Comparison of ENCODE assay signal across 41 mouse cellular contexts in the genomic region with DNA sequence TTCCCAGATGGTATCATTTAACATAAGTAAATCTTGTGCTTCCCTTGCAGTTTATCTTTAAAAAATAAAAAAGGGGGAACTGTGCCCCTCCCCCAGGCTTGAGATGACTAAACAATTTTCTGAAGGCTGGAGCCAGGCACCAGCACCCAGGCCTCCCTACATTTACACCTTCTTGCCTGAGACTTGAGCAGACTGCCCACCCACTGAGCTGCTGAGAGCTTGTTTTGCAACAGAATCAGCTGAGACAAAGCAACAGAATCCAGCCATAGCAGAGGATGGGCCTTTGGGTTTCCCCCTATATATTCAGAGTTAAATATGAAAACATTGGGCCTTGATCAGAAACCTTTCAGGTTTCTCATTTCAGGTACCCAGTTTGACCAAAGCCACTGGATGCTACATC. TPM values are rescaled to one million over a fixed set of nuclear protein-coding genes. Genes with fewer than 3 reads are reported as not detected.
"Had no signal": no experiment of that assay in that cellular context is flagged by ENCODE, and none has a peak within 500 bp of the region (broad histone marks: within the 10 kb centered on the region; RNA-seq: fewer than 3 reads in every experiment).

No protein-coding gene starts in this region.

- H3K27ac ChIP-seq: gastrocnemius, adult 2 months; heart, embryonic 10.5 days; hindbrain, embryonic 13.5 days; hindbrain, embryonic 15.5 days; hindbrain, postnatal 0 days; layer of hippocampus, adult 2 months; left cerebral cortex, adult 2 months; limb, embryonic 10.5 days; limb, embryonic 12.5 days; liver, embryonic 13.5 days; liver, embryonic 15.5 days had no signal

- ATAC-seq: hindbrain, postnatal 0 days; intestine, postnatal 0 days; liver, postnatal 0 days had no signal

- H3K36me3 ChIP-seq: heart, embryonic 10.5 days; heart, embryonic 12.5 days; hindbrain, embryonic 13.5 days; hindbrain, embryonic 15.5 days; limb, embryonic 10.5 days; limb, embryonic 12.5 days; liver, embryonic 13.5 days; liver, embryonic 15.5 days had no signal

- H3K4me2 ChIP-seq: heart, embryonic 12.5 days; hindbrain, embryonic 13.5 days; hindbrain, embryonic 15.5 days; limb, embryonic 12.5 days; liver, embryonic 11.5 days; liver, embryonic 13.5 days; liver, embryonic 15.5 days had no signal

- H3K9me3 ChIP-seq: heart, embryonic 10.5 days; heart, embryonic 12.5 days; hindbrain, embryonic 13.5 days; hindbrain, embryonic 15.5 days; limb, embryonic 10.5 days; limb, embryonic 12.5 days; liver, embryonic 13.5 days; liver, embryonic 15.5 days had no signal

- H3K9ac ChIP-seq: heart, embryonic 12.5 days; hindbrain, embryonic 13.5 days; hindbrain, embryonic 15.5 days; limb, embryonic 12.5 days; liver, embryonic 13.5 days; liver, embryonic 15.5 days; liver, postnatal 0 days had no signal

- DNase-seq: gastrocnemius, adult 2 months; gastrocnemius, postnatal 10 days; gastrocnemius, postnatal 25 days; heart, adult 18-20 months; heart, postnatal 14 days; heart, postnatal 36 days; kidney, adult 18-20 months; kidney, adult 8-10 months; kidney, postnatal 10 days; kidney, postnatal 25 days; kidney, postnatal 4 days; liver; liver, embryonic 13.5 days; liver, postnatal 0 days had no signal

- H3K4me3 ChIP-seq: gastrocnemius, adult 2 months; heart, embryonic 10.5 days; heart, embryonic 12.5 days; hindbrain, embryonic 13.5 days; hindbrain, embryonic 15.5 days; layer of hippocampus, adult 2 months; left cerebral cortex, adult 2 months; limb, embryonic 10.5 days; limb, embryonic 12.5 days; liver, embryonic 13.5 days; liver, embryonic 15.5 days had no signal

- H3K27me3 ChIP-seq: heart, embryonic 12.5 days; hindbrain, embryonic 13.5 days; hindbrain, embryonic 15.5 days; limb, embryonic 12.5 days; liver, embryonic 13.5 days; liver, embryonic 15.5 days had no signal

- H3K4me1 ChIP-seq: heart, embryonic 10.5 days; heart, embryonic 12.5 days; hindbrain, embryonic 13.5 days; hindbrain, embryonic 15.5 days; limb, embryonic 10.5 days; limb, embryonic 12.5 days; liver, embryonic 13.5 days; liver, embryonic 15.5 days had no signal

RNA-seq across cellular contexts. Expression of a gene that starts 20.7 kb away (rescaled TPM):
- total RNA-seq: gastrocnemius, adult 2 months; gastrocnemius, postnatal 10 days; gastrocnemius, postnatal 25 days; gastrocnemius, postnatal 4 days; granulocyte monocyte progenitor cell, adult 5-6 weeks; heart, adult 8-10 months; heart, postnatal 14 days; heart, postnatal 36 days; hematopoietic stem cell, adult 5-6 weeks; hindbrain, postnatal 0 days; layer of hippocampus, adult 2 months; layer of hippocampus, postnatal 10 days; layer of hippocampus, postnatal 25 days; left cerebral cortex, adult 2 months; left cerebral cortex, postnatal 14 days; left cerebral cortex, postnatal 36 days had no signal
- polyA plus RNA-seq: heart, embryonic 10.5 days; heart, embryonic 12.5 days; heart, embryonic 14.5 days; heart, embryonic 16.5 days; hindbrain, embryonic 11.5 days; hindbrain, embryonic 13.5 days; hindbrain, embryonic 15.5 days; hindbrain, postnatal 0 days; intestine, embryonic 14.5 days; intestine, postnatal 0 days; kidney, embryonic 14.5 days; kidney, embryonic 16.5 days; limb, embryonic 10.5 days; limb, embryonic 12.5 days; limb, embryonic 14.5 days; liver, embryonic 11.5 days; liver, embryonic 13.5 days; liver, embryonic 15.5 days; liver, postnatal 0 days had no signal
